Mouse (Mus musculus) thymus, postnatal 10 days (tissue): Measurements from ENCODE around the gene Gm19426.
A peak's percentile ranks its signal among the peaks of the same experiment; 100 is the strongest.

Experiments
- DNase-seq, 2 experiments: peaks; one replicate each; pipeline ENCODE4 v3.0.0; 2021; ENCODE audit warnings: low spot score in 2 of 2

The Gm19426 gene

DNA sequence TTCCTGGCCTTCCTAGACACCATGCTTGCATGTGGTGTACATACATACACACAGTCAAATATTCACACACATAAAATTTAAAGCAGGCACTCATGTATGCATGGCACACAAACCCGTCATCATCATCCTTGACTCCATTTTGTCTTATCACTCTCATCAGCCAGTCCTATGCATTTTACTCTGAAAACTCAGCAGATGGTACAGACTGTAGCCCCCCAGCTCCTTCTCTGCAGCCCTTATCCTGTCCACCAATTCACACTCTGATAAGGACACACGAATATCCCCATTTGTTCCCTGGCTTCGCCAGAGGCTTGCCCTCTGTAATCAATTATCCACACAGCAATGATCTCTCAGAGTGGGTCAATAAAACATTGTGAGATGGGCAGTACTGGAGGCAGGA lies 22.3 kb downstream of the Gm19426 start:
- DNase-seq: no peak

DNA sequence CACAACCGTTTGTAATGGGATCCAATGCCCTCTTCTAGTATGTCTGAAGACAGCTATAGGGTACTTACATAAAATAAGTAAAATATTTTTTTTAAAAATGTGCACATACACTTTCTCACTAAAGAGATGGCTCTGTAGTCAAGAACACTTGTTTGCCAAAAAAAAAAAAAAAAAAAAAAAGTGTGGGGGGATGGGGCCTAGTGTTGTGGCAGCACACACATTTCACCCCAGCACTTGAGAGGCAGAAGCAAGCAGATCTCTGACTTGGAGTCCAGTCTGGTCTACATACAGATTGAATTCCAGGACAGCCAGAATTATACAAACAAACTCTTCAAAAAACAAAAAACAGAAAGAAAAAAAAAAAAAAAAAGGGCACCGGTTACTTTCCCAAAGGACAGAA lies 22.7 kb downstream of the Gm19426 start:
- DNase-seq: no peak

DNA sequence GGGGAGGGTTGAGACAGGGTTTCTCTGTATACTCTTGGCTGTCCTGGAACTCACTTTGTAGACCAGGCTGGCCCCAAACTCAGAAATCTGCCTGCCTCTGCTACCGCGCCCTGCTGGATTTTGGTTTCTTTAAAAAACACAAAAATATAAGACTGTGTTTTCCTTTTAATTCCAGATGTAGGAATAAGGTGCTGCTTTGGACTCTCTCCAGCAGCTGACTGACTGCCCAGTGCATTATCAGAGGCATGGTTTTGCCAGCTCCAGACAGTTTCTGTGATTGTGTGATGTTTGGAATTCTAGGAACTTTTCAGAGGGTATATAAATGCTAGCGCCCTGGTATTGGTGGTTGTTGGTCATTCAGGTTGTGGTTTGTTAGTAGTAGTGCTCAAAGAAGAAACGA lies 26.1 kb downstream of the Gm19426 start:
- DNase-seq: no peak

DNA sequence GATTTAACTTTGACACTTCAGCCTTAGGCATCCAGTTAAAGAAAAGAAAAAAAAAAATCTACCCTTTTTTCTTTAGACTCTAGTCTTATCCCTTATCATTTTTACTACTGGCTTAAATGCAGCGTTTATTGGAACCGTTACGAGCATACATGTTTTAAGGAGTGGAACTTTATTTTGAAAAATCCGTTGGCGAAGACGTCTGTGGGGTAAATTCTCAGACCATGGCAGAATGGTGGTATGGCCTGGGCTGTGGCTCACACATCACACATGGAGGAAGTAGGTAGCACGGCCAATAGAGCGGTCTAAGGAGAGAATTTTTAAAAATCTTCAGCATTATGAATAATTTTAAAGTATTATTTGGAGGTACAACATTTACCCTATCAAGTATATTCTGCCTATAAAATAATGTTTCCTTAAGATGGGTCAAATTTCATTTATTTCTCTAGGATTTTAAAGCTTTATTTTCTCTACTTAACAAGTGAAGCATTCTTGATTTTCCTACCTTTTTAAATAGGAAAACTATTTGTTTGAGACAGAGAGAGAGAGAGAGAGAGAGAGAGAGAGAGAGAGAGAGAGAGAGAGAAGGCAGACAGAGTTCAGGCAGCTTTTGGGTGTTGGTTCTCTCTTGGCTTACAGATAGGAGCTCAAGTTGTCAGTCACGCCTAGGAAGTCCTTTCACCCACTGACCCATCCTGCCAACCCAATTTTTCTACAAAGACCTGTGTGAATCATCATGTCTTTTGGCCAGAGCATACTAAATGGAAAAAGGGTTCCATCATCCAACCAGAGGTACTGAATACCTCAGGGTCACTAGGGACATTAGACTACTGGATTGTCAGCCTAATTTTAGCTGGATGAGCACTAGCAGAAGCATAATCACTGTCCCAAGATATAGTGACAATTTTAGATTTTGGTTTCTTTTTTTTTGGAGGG lies 26.8 kb downstream of the Gm19426 start:
- no peak for DNase-seq

DNA sequence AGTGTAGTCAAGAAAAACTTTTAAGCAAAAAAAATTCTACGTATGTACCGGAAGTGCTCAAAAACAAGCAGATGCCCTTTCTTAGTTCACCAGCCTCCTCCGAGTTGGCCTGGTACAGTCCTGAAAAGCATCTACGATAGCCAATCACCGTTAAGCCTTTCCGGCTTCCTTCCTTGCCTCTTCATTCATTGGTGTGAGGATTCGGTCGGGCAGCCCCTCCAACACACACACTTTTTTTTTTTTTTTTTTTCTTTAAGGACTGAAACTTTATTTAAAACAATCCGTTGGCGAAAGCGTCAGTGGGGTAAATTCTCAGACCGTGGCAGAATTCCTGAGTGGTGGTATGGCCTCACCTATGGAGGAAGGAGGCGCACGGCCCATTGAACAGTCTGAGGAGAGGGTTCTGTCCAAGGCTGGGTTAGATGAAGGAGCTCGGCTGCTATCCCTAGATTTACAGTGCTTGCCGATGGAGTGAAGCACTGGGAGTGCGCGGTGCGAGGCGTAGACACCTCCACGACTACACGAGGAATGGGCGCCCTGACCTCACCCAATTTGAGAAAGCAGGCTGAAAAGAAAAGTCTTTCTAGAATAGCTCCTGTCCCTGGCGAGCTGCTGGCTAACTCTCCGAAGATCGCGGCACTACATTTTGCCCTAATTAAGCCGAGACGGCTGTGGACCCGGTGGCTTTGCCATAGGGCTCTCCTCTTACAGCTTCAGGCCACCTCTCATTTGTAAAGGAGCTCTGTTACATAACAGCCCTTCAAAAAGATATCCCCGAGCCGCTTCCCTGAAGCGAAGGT lies 27.7 kb downstream of the Gm19426 start:
- DNase-seq: peak; percentile 77 to 83

DNA sequence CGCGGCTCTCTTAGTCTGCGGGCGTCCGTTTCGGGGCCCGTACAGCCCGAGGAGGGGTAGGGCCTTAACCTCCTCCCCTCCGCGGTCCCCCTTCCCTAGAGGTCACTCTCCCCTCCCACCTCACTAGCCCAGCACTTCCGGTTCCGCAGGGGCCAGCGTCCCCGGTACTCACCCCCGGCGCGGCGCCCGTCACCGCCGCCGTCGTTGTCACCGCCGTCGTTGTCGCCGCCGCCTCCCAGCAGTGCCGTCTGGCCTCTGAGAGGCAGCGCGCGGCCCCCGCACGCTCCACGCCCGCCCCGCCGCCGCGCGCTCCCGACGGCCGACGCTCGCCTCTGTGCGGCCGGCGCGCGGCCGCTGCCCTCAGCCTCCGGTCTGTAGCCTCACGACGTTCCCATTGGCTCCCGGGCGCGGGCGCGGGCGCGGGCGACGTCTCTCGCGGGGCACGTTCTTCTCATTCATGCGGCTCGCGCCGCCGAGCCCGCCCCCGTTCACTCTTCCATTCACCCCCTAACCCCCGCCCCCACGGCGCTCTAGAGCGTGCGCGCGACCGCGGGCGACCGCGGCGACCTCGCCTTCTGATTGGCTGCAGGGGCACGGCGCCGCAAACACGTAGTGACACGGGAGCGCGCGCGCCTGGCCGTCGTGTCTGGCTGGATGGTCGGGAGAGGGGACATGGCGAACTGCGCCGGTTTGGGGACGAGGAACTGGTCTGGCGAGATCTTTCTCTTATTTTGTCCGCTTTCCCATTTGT lies 28.5 kb downstream of the Gm19426 start, which contains the start of gene Zdhhc5:
Zdhhc5 (minus strand) TSS at position 370 of the 751 bp plus-strand sequence.
- peak; percentile 99 for DNase-seq

DNA sequence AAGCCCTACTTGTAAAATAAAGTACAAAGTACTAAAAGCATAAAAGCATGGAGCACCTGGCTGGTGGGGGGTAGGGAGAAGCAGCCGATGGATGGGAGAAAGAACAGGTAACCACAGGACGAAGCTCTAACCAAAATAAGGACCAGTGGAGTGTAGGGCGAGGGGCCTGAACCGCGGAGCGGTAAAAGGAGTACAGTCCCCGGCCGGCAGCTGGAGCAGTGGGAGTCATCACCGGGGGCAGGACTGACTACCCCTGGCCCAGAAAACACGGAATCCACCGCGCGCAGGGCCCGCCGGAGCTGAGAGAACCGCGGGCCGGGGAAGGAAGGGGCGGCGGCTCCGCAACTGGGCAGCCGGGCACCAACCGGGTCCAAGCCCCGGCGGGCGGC lies 29.0 kb downstream of the Gm19426 start:
- peak in 1 of 2 experiments; percentile 45 for DNase-seq

DNA sequence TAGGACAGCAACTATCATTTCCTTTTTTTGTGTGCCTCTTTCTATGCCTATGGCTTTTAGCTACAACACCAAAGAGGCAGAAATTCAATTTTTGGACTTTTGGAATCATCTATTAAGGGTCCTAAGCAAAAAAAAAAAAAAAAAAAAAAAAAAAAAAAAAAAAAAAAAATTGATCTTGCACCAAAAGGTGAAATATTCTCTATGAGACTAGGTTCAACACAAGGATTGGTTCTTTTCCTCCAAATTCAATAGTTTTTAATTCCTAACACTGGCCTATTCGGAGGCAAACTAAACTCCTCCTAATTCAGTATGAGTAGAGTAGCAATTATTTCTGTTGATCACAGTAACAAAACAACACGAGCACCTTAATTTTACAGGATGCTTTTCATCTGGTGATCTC lies 31.6 kb downstream of the Gm19426 start:
- no peak for DNase-seq

DNA sequence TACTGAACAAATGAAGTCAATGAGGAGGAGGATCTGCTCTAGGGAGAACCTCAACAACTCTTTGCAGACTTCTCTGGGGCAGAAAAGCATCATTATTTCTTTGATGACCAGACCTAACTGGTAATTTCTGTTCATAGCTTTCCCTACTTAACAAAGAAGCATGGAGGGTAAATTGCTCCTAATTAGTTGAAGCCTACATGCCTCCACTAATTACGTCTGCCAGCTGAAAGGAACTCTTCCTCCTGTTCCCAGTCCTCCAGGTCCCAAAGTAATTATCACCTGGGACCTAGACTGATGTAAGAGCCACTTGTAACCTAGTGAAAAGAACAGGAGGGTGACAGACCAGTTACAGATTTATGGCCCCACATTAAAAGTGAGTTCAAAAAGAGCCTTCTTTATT lies 35.9 kb downstream of the Gm19426 start:
- no peak for DNase-seq

DNA sequence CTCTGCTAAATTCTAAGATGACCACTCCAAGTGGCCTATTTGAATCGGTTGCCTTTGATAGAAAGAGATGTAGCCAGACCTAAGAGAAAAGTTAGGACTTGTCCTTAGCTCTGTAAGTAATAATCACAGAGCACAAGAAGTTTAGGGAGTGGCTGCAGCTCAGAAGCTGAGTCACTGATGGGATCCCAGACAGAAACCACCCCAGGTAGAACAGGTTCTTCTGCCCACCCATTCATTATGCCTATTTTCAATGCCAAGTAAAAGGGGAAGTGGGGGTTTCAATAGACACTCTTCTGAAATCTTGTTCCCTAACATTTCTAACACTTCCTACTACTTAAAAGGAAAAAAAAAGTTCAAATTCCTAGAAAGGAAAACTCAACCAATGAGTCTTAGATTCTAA lies 38.2 kb downstream of the Gm19426 start:
- no peak for DNase-seq

DNA sequence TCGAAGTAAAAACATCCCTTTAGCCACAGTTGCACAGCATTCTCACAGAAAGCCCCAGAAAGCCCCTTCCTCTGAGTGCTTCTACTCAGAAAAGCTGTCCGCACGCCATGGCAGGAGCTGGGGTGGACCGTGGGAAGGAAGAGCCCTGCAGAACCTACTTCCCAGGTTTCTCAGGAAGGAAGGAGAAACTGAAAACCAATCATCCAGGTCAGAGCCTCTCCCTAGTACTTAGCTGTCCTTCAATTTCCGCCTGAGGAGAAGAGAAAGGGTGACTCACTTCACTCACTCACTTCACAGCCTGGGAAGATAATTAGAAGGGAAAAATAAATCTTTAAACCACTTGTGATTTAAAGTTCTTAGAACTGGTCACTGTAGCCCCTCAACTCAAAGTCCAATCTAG lies 39.1 kb downstream of the Gm19426 start:
- no peak for DNase-seq

DNA sequence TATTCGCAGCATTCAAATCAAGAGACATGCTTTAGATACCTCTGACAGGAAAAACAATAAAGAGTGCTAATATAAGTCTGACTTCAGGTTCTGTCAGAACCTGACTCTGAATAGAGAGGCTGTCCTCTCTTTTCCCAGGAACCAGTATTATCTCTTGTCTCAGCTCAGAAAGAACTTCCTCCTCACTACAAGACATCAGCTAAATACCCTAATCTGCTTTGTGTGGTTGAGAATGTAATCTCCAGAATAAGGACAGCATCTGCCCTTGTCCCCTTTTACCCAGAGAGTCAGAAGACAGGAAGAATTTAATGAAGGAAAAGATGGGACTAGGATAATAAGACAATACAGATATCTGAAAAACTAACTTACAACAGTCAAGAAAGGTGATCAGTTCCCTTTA lies 40.0 kb downstream of the Gm19426 start:
- DNase-seq: no peak

DNA sequence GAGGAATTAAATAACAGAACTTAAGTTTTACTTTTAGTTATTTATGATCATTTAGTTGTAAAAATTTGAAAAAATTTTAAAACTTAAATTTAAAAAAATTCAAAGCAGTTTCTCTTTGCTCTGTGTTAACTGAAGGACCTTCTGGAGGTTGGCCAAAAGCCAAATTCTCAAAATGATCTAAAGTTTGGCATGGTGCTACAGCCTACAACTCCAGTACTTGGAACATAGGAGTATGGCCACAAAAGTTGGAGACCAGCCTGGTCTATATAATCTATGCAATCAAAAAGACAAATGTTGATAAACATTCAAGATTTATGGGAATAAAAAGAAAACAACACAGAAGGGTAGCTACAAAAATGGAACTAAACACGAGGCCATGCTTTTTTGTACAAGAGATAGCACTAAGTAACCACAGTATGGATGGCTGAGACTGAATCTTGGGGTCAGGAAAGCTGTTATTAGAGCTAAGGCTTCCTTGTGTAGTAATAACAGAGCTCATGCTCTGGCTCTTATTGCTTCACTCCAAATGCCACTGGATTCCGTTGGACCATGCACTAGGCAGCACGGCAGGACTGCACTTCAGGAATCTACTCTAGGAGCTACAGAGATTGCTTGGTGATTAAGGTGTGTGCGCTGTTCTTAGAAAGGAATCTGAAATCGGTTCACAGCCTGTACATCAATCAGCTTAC lies 48.3 kb downstream of the Gm19426 start:
- DNase-seq: no peak
